Mouse (Mus musculus): ENCODE measurements around the gene Arfgap3.
"Not testable (repeated sequence)": the region's sequence is repeated elsewhere in the genome, so short reads cannot be mapped to it uniquely, and the experiment has no call there.

Gene Arfgap3

DNA sequence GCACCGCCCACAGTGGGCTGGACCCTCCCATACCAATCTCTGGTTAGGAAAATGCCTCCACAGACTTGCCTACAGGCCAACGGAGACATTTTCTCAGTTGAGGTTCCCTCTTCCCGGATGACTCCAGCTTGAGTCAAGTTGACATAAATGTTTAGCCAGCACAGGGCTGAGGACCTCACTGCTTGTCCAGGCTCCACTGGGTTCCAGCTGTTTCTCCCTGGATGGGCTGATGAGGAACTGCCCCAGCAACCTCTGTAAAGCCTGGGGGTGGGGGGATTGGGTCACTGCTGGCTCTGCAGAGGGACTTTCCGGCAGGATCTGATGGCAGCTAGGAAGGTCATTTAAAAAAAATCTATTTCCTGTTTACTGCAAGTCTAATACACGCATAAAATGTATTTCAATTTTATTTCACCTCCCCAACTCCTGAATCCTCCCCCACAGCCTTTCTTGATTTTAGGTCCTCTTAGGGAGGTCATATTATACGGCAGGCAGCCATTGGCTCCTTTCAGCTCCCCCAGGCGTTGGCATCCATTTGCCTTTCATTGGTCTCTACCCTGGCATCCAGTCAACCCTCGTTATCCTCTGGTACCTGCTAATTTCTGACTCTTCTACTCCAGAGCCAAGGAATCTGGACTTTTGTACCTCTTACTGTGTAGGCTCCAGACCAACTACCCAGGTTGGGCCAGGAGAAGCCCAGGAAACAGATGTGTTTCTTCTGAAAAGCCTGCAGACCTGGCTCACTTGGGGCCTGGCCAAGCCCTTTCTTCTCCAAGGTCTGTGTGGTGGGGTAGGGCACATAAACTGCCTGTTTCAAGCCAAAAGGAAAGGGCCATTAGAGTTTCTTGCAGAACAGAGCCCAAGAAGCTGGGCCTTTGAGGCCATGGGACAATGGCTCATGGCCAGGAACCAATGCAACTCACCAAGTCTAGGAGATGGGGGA, 56.1 kb downstream of the Arfgap3 start:
- peak; percentile 57 for DNase-seq (ENCODE audit: low spot score)

DNA sequence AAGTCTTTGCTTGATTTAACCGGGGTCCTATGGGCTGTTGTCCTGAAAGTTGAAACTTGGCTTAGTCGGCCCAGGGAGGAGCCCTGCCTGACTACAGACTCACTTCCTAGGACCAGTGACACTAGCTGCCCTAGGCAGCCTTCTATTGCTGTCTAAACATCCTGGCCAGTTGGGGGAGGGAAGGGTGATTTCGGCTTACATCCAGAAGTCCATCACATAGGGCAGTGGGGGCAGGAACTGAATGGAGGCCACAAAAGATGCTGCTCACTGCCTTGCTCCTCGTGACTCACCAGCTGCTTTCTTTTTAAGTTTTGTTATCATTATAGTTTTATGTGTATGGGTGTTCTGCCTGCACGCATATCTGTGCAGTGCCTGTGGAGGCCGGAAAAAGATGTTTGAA, 56.9 kb downstream of the Arfgap3 start:
- no peak for DNase-seq (ENCODE audit: low spot score)

DNA sequence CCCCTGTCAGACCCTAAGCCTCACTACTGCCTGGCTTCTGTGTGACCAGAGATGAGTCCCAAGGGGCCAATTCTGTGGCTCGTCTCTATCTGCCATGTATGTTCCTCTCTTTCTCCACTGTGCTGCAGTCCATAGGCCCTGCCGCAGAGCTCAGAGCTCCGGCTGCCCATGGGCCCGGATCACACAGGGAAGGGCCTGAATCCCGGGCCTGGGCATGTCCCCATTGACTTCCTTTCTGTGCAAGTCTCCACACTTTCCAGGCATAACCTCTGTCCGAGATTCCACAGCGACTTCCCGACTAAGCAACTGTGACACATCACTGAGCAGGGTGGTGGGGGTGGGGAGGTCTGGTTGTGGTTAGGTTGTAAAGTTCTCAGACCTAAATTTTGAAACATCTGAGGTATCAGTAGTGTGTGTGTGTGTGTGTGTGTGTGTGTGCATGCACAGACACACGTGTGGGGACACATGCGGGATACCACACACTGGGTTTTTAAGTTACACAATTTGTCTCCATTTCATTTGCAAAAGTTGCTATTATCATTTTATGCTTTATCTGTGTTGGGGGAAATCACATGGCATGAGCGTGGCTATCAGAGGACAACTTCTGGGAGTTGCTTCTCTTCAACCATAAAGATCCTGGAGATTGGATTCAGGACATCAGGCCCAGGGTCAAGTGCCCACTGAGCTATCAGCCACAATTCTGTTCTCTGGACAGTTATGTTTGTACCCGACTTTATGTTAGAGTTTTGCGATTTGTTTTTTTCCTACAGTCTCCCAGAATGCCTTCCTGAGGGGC, 57.6 kb downstream of the Arfgap3 start:
- no peak for DNase-seq (ENCODE audit: low spot score)

DNA sequence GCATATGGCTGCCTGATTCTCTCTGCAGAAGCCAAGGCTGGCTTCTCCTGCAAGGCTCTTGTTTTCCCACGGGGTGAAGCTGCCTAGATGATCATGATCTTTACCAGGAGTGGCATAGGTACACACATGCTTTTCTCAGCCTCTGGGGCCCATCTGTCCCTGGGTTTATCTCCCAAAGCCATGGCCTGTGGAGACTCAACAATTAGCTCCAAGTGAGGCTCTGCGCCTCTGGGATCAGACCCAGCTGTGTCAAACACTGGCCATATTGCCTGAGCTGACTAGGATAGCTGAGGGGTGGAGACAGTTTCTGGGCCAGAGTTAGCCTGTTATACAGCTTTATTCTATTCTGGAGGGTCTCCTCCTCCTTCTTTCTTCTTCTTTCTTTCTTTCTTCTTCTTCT, 59.1 kb downstream of the Arfgap3 start:
- no peak for DNase-seq (ENCODE audit: low spot score)

DNA sequence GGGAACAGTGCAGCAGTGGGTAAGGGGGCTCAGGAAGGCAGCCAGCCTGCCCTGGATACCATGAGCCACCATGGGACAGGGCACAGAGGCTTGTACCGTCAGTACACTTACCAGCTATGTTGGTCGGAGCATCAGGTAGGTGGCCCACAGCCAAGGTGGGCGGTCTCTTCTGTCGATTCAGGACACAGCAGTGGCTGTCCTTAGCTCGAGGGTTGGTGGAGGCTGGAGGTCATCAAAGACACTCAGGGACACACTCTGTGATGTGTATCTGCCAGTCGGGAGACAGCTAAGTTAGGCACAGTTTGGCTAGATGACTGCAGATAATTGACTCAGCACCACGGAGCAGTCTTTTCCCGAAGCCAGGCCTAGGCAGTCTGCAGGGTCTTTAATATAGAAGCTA, 65.2 kb downstream of the Arfgap3 start:
- DNase-seq (ENCODE audit: low spot score) = no peak

DNA sequence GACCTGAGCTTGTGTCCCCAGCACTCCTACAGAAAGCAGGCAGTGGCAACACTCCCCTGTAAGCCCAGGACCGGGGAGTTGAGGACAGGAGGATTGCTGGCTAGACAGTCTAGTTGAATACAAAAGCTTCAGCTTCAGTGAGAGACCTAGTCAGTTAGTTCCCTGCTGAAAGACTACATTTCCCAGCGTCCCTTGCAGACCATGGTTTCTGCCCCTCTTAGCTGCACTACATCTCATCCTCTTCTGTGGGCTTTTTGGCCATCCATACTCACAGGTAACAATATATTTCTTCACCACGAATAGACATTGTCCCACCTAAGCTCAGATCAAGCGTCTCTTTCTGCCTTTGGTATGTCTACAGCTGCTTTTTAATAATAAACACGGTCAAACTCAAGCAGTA, 67.7 kb downstream of the Arfgap3 start:
- DNase-seq (ENCODE audit: low spot score) = no peak

DNA sequence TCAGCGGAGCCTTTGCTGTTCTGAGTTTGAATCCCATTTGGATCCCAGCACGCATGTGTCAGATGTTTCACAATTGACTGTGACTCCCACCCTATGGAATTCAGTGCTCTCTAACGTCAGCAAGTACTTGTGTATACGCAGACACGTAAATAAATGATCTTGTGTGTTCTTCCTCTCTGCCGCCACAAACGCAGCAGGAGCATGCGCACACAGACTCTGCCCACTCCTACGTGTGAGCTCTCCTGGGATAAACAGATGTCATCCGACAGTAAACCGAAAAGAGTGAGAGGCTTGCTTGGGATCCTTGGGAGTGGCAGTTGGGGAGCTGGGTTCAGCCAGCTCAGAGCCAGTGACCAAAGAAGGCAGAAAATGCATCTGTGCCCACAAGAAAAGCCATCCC, 68.7 kb downstream of the Arfgap3 start:
- DNase-seq (ENCODE audit: low spot score) = no peak

DNA sequence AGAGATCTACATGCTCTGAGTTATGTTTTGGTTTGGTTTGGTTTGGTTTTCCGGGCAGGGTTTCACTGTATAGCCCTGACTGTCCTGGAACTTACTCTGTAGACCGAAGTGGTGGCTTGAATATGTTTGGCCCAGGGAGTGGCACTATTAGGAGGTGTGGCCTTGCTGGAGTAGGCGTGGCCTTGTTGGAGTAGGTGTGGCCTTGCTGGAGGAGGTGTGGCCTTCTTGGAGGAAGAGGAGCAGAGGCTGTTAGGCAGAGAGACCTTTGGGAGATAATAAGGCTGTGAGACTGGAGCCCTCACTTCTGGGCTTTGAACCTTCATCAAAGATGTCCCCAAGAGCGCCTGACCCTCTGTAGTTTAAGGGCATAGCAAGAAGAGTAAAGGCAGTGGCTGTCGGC, 71.5 kb downstream of the Arfgap3 start:
- no peak for DNase-seq (ENCODE audit: low spot score)

DNA sequence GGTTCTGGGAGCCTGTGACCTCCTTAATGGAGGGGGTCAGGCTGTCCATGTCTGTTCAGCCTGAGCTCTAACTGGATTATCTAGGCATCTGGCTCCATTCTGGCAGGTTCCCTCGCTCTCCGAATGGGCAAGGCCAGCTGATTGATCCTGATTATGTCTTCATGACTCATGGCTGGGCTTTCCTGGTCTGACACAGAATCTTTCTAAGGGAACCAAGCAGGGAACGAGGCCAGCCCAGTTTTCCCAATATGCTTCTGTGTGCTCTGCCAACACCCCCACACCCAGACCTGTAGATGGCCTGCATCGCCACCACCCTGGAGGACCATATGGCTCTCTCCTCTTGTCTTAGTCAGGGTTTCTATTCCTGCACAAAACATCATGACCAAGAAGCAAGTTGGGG, 72.6 kb downstream of the Arfgap3 start:
- DNase-seq (ENCODE audit: low spot score) = no peak

DNA sequence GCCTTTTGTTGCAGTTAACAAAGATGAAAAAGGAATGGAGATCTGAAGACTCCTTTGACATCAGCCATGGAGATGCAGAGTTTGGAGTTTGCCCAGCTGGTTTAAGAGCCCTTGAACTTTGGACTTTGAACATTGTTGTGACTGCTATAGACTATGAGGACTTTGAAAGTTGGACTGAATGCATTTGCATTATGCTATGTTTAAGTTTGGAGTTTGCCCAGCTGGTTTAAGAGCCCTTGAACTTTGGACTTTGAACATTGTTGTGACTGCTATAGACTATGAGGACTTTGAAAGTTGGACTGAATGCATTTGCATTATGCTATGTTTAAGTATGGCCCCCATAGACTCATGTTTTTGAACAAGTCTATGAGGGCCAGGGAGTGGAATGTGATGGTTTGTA, 75.8 kb downstream of the Arfgap3 start:
- DNase-seq (ENCODE audit: low spot score) = not testable (repeated sequence)

DNA sequence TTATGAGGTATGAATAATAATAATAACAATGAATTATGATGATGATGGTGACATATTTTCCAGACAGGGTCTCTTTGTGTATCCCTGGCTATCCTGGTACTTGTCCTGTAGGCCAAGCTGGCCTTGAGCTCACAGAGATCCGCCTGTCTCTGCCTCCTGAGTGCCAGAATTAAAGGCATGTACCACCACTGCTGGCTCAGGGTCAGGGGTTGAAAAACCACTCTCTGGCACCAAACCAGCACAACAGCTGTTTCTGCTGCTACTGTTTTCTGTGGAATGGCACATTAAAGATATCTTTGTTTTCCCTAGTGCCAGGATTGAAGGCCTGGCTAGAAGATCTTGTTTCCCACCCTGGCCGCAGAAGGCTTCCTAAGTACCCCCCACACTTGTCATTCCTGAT, 77.0 kb downstream of the Arfgap3 start:
- no peak for DNase-seq (ENCODE audit: low spot score)

DNA sequence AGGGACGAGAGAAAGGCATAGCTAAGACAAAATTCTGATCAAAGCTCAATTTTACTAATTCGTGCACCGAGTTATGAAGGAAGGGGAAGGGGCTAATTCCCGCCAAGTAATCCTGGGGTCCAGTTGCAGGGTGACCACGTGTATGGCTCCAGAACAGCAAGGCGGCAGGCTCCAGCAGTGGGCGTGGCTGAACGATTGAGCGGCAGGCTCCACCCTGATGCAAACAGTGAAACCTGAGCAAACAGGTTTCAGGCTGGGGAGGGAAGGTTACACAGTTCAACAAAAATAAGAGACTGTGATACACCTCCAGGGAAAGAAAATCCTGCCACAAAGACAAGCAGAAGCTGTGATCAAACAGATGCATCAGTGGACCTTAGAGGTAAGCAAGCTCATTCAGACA, 78.8 kb downstream of the Arfgap3 start:
- DNase-seq (ENCODE audit: low spot score) = not testable (repeated sequence)

DNA sequence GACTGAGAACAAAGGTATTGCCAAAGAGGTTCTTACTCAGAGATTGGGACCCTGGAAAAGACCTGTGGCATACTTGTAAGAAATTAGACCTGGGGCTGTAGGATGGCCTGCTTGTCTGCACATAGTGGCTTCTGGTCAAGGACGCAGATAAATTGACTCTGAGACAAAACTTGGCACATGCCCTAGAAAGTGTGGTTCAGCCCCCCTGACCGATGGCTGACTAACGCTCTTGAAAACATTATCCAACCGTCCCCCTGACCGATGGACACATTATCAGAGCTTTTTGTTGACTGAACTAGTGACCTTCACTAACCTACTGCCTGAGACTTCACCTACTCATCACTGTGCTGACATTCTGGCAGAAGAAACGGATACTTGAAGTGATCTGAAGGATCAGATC, 80.1 kb downstream of the Arfgap3 start:
- not testable (repeated sequence) for DNase-seq (ENCODE audit: low spot score)

DNA sequence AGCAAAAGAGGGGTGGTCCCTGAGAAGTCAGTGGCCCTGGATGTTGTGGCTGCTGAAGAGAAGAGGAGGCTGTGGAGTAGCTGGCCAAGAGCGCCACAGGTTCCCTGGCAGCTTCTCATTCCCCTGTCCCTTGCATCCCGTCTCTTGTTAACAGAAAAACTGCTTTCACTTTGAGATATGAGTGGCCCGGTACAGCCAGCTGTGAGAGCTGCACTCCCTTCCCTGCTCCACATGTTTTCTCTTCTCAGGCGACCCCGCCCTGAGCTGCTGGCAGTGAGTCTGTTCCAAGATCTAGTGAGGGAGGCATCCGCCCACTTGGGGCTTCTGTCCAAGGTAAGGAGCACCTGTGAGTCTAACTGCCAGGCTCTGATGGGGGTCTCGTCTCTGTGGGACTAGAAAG, 81.6 kb downstream of the Arfgap3 start:
- peak; percentile 56 for DNase-seq (ENCODE audit: low spot score)

DNA sequence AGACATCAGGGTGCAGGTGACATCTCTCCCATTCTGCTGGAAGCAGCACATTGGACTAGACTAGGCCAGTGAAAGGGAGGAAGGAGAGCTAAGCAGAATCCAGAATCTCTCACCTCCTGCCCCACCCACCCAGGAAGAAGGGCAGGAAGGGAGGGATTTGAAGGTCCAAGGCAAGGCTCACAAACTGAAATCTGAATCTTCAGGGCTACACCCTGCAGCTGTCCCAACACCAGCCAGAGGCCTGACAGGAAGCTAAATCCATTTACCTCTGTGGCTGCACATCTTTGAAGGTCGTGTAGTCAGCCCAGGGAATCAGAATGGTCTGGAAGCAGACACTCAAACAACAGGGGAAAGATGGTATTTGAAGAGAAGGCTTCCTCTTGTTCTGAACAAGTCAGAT, 84.8 kb downstream of the Arfgap3 start:
- no peak for DNase-seq (ENCODE audit: low spot score)

DNA sequence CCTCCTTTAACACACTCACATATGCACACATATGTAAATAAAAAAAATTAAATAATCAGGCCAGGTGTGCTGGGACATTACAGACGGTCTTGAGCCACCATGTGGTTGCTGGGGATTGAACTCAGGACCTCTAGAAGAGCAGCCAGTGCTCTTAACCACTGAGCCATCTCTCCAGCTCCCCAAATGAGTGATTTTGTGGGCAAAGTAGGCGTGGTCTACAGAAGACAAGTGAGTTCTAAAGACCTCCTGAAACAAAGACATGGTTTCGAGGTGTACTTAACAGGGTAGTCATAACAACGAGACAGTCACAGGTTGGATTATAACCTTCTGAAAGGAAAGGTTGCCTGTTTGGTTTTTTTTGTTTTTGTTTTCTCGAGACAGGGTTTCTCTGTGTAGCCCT, 86.6 kb downstream of the Arfgap3 start:
- no peak for DNase-seq (ENCODE audit: low spot score)

DNA sequence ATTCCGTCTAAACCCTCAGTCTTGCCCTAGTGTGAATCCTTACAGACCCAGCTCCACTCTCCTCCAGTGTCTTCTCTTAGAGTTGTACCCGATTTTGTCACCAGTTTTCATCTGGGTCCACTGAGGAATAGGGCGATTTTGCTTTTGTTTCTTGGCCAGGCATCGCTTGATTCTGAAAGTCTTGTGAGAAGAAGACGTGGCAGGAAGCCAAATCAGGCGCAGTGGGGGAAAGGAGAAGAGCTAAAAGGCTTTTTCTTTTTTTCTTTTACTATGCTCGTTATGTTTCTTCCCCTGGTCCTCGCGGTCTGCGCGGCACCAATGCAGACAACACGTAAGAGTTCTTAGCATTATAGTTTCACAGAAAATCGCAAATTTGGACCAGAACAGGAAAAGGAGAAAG, 92.1 kb downstream of the Arfgap3 start:
- DNase-seq (ENCODE audit: low spot score) = no peak

DNA sequence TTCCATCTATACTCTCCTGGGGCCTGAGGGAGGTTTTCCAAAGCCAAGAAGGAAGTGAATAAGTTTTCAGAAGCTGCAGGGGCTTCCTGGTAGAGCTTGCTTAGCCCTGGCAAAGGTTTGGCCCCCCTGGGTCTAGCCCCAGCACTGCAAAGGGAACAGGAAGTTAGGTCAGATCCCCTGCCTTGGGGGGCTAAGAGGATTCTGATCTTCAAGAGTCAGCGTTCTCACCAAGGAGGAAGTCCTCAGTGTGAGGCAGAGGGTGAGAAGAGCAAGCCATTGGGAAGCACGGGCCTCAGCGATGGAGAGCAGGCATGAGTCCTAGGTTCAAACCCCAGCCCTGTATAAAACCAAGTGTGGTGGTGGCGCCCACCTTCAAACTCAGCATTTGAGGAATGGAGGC, 93.6 kb downstream of the Arfgap3 start:
- no peak for DNase-seq (ENCODE audit: low spot score)

DNA sequence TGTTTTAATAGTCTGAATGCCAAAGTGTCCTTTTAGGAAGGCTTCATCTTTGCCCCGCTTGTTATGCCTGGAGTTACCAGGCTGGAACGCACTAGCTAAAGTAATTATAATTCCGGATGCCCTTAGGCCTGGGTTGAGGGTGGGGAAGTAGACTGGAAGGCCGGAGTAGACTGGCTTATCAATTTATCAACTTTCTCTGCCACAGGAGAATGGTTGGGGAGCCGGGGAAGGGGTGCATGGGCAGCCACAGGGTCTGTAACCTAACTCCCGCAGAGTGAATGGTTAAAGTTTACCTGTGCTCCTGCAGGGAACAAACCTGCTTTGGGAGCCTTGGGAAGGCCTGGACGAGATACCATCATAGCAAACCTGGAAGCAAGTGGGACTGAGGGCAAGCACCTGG, 94.1 kb downstream of the Arfgap3 start:
- DNase-seq (ENCODE audit: low spot score) = no peak

DNA sequence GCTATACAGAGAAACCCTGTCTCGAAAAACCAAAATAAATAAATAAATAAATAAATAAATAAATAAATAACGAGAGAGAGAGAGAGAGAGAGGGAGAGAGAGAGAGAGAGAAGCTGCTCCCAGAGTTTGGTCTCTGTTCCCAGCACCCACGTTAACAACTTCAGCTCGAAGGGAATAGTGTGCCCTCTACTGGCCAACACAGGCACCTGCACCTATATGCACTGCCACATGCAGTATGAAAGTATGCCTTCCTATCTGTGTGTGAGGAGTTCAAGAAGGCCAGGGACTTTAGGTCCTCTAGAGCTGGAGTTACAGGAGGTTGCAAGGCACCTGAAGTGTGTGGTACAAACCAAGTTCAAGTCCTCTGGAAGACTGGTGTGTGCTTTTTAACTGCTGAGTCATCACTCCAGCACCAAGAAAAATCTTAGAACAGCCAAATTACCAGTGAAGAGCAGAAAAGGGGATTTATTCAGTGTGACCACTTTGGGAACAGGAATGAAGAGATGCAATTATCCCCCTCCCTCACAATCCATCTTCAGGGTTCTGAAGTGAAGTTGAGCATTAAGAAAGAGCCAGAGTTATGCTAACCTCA, 94.8 kb downstream of the Arfgap3 start:
- no peak for DNase-seq (ENCODE audit: low spot score)

DNA sequence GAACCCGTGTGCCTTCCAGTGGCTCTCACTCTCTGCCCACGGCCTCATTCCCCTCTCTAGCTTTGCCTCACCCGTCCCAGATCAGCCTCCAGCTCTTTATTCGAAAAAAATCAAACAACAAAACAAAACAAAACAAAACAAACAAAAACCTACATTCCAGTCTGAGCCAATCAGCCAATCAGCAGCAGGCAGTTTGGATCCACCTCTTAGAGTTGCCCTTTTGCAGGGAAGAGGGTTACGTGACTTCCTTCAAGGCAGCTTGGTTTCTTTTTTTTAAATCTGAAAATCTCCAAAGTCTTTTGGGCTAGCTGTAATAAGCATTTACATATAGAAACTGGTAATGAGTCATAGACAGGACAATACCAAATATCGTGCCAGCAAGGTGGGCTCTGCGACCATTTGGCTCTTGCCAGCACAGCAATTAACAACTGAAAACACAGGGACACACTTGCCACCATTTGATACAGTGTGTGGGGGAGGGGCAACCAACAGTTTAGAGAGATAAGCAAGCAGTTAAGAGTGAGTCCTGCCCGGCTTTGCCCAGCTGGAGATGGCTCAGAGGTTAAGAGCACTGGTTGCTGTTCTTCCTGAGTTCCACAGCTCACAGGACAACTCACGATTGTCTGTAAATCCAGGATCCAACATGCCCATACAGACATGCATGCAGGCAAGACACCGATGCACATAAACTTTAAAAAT, 95.5 kb downstream of the Arfgap3 start:
- DNase-seq (ENCODE audit: low spot score) = no peak

DNA sequence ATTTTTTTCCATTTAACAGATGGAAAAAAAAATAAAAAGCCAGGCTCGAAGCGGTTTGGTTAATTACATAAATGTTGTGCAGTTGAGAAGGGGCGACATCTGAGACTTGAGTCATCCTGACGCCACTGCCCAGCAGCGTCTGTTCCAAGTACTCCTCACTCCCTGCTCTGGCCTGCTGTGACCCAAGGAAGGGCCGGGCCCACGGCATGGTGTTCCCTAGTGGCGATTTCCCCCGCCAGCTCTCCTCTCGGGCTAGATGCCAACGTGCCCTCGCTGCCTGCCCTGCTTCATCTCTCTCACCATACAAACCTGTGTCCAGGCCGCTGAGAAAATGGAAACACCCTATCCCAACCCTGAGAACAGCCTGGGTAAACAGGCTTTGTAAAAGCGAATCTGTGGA, 98.0 kb downstream of the Arfgap3 start:
- no peak for DNase-seq (ENCODE audit: low spot score)
